Mouse (Mus musculus) hindbrain, embryonic 13.5 days (tissue): Measurements from ENCODE around the gene Dmrt1. TPM values are rescaled to one million over a fixed set of nuclear protein-coding genes. Genes with fewer than 3 reads are reported as not detected.
"Not testable (repeated sequence)": the region's sequence is repeated elsewhere in the genome, so short reads cannot be mapped to it uniquely, and the experiment has no call there.

Source experiments
- ATAC-seq: fragments of 200-750 bp; cut with Nextera tagmentation; 2 replicates; pipeline ENCODE4 v1.8.0; 2017; ENCODE audit warnings: moderate TSS enrichment; ENCODE audit not compliant: low FRiP score
- H3K27ac ChIP-seq: fragments of 300-500 bp; sonication (generic); 2 replicates; pipeline ENCODE4 v1.5.1; 2015; ENCODE audit warnings: inconsistent platforms, mild to moderate bottlenecking, moderate library complexity
- H3K27me3 ChIP-seq: fragments of 300-500 bp; sonication (generic); 2 replicates; pipeline ENCODE4 v1.6.1; 2015; ENCODE audit warnings: mild to moderate bottlenecking, inconsistent platforms
- H3K36me3 ChIP-seq: fragments of 300-500 bp; sonication (generic); 2 replicates; pipeline ENCODE4 v1.6.1; 2015; ENCODE audit warnings: mild to moderate bottlenecking, inconsistent platforms
- H3K4me1 ChIP-seq: fragments of 300-500 bp; sonication (generic); replicated peaks from 2 replicates; pipeline ENCODE4 v1.6.1; 2015; ENCODE audit warnings: inconsistent platforms
- H3K4me2 ChIP-seq: fragments of 300-500 bp; sonication (generic); 2 replicates; pipeline ENCODE4 v1.6.1; 2015; ENCODE audit warnings: inconsistent platforms, mild to moderate bottlenecking, moderate library complexity
- H3K4me3 ChIP-seq: fragments of 300-500 bp; sonication (generic); 2 replicates; pipeline ENCODE4 v1.5.1; 2015; ENCODE audit warnings: mild to moderate bottlenecking, inconsistent platforms
- H3K9ac ChIP-seq: fragments of 300-500 bp; sonication (generic); 2 replicates; pipeline ENCODE4 v1.6.1; 2015; ENCODE audit warnings: mild to moderate bottlenecking, inconsistent platforms
- H3K9me3 ChIP-seq: fragments of 300-500 bp; sonication (generic); 2 replicates; pipeline ENCODE4 v1.6.1; 2016; ENCODE audit warnings: inconsistent platforms
- WGBS: fragments of 180-500 bp; shearing (Covaris S2); methylation state at CpG from one replicate; pipeline ENCODE4 v1.1.7; 2015; 5-methylcytosine and 5-hydroxymethylcytosine counted together
- polyA plus RNA-seq: library from polyadenylated mRNA; unstranded; fragments of >200 nt; fragmentation: Nextera tagmentation; extraction: Ambion mirVana; gene quantifications from 2 replicates; pipeline ENCODE4 v1.2.1, GENCODE M21; 2015

Dmrt1 gene
- polyA plus RNA-seq: not detected in 2 replicates

- Histone ChIP-seq H3K36me3 (no peaks in the 10 kb centered on the region), H3K27me3 (peaks cover 83% of the 10 kb centered on the region), H3K4me3 (peak within 1 kb of the TSS; percentile 31), H3K9ac (no peak within 1 kb of the TSS), H3K4me2 (peak within 1 kb of the TSS; percentile 46), H3K9me3 (no peaks in the 10 kb centered on the region), H3K4me1 (peaks cover 18% of the 10 kb centered on the region), H3K27ac (no peak within 1 kb of the TSS)
- ATAC-seq: no peak
- WGBS: 1% methylated on average over 64 of the region's 64 CpGs
Observed at GRCm38 (mm10) chr19:25505360-25506196, at the start of gene Dmrt1. Gene Dmrt1 (plus strand): TSS chr19:25505618.

- H3K27me3 ChIP-seq: no peaks in the 10 kb centered on the region
- no peak overlapping the region for H3K4me2 ChIP-seq
- 93% methylated on average over 8 of the region's 8 CpGs for WGBS
- H3K9ac ChIP-seq: no peak overlapping the region
- H3K9me3 ChIP-seq: peaks cover 3% of the 10 kb centered on the region; the same call in 1 of the 2 replicates
- H3K4me3 ChIP-seq: no peak overlapping the region
- peaks cover 6% of the 10 kb centered on the region; the same call in 1 of the 2 replicates for H3K4me1 ChIP-seq
- H3K36me3 ChIP-seq: no peaks in the 10 kb centered on the region
- no peak for ATAC-seq
- H3K27ac ChIP-seq: no peak overlapping the region
Observed at GRCm38 (mm10) chr19:25460760-25461159, 44.7 kb upstream of the Dmrt1 start.

- WGBS: 42% methylated on average over 20 of the region's 20 CpGs
- H3K27ac ChIP-seq: no peak overlapping the region; the same call in 1 of the 2 replicates
- no peaks in the 10 kb centered on the region for H3K36me3 ChIP-seq
- H3K9me3 ChIP-seq: peaks cover 3% of the 10 kb centered on the region; the same call in 1 of the 2 replicates
- peak; percentile 78 for ATAC-seq
- H3K27me3 ChIP-seq: no peaks in the 10 kb centered on the region
- peak overlapping the region; percentile 9; the same call in 1 of the 2 replicates for H3K4me3 ChIP-seq
- H3K4me2 ChIP-seq: peak overlapping the region; percentile 46
- H3K9ac ChIP-seq: peak overlapping the region; percentile 29; the same call in 1 of the 2 replicates
- peaks cover 6% of the 10 kb centered on the region; the same call in 1 of the 2 replicates for H3K4me1 ChIP-seq
Observed at GRCm38 (mm10) chr19:25461553-25462320, 43.7 kb upstream of the Dmrt1 start.

GRCm38 (mm10) chr19:25475806-25476205 is 29.6 kb upstream of the Dmrt1 start:
- not testable (repeated sequence) for H3K9ac ChIP-seq, H3K4me2 ChIP-seq, H3K27ac ChIP-seq, H3K4me3 ChIP-seq, H3K9me3 ChIP-seq, H3K36me3 ChIP-seq, H3K27me3 ChIP-seq, H3K4me1 ChIP-seq, ATAC-seq
- WGBS: 65% methylated on average over 3 of the region's 4 CpGs

GRCm38 (mm10) chr19:25479152-25479669 is 26.2 kb upstream of the Dmrt1 start:
- H3K4me2 ChIP-seq: no peak overlapping the region
- ATAC-seq: no peak
- H3K4me1 ChIP-seq: no peaks in the 10 kb centered on the region
- H3K27ac ChIP-seq: no peak overlapping the region
- no peak overlapping the region for H3K4me3 ChIP-seq
- H3K9ac ChIP-seq: no peak overlapping the region
- no peaks in the 10 kb centered on the region for H3K27me3 ChIP-seq
- H3K9me3 ChIP-seq: 0 out of 2 replicates have a peak, but pooled peaks cover 3% of the 10 kb centered on the region
- H3K36me3 ChIP-seq: no peaks in the 10 kb centered on the region
- 75% methylated on average over 5 of the region's 5 CpGs for WGBS

- Histone ChIP-seq H3K27ac (no peak overlapping the region), H3K4me2 (no peak overlapping the region), H3K4me1 (no peaks in the 10 kb centered on the region), H3K4me3 (no peak overlapping the region), H3K36me3 (no peaks in the 10 kb centered on the region), H3K9me3 (0 out of 2 replicates have a peak, but pooled peaks cover 3% of the 10 kb centered on the region), H3K9ac (no peak overlapping the region), H3K27me3 (peaks cover 2% of the 10 kb centered on the region)
- WGBS: 86% methylated on average over 6 of the region's 6 CpGs
- ATAC-seq: no peak
Observed at GRCm38 (mm10) chr19:25480820-25481219, 24.6 kb upstream of the Dmrt1 start.

GRCm38 (mm10) chr19:25486561-25486960 is 18.9 kb upstream of the Dmrt1 start:
- ATAC-seq: no peak
- peaks cover 7% of the 10 kb centered on the region; the same call in 1 of the 2 replicates for H3K4me1 ChIP-seq
- H3K9me3 ChIP-seq: no peaks in the 10 kb centered on the region
- H3K9ac ChIP-seq: no peak overlapping the region
- no peak overlapping the region for H3K4me3 ChIP-seq
- peaks cover 38% of the 10 kb centered on the region for H3K27me3 ChIP-seq
- no peaks in the 10 kb centered on the region for H3K36me3 ChIP-seq
- WGBS: 19% methylated on average over 14 of the region's 14 CpGs
- H3K27ac ChIP-seq: no peak overlapping the region
- 0 out of 2 replicates have a peak overlapping the region, but pooled peaks have one; percentile 13 for H3K4me2 ChIP-seq

- 41% methylated on average over 1 of the region's 1 CpGs for WGBS
- H3K4me3 ChIP-seq: no peak overlapping the region
- no peak overlapping the region for H3K9ac ChIP-seq
- no peak for ATAC-seq
- peaks cover 7% of the 10 kb centered on the region; the same call in 1 of the 2 replicates for H3K4me1 ChIP-seq
- H3K27ac ChIP-seq: no peak overlapping the region
- H3K27me3 ChIP-seq: peaks cover 38% of the 10 kb centered on the region
- H3K4me2 ChIP-seq: no peak overlapping the region
- H3K9me3 ChIP-seq: no peaks in the 10 kb centered on the region
- H3K36me3 ChIP-seq: no peaks in the 10 kb centered on the region
Observed at GRCm38 (mm10) chr19:25487350-25487749, 18.1 kb upstream of the Dmrt1 start.

GRCm38 (mm10) chr19:25488546-25488945 is 16.9 kb upstream of the Dmrt1 start:
- no peak for ATAC-seq
- Histone ChIP-seq H3K4me1 (peaks cover 7% of the 10 kb centered on the region; the same call in 1 of the 2 replicates), H3K36me3 (no peaks in the 10 kb centered on the region), H3K4me2 (no peak overlapping the region), H3K27ac (no peak overlapping the region), H3K4me3 (no peak overlapping the region), H3K27me3 (peaks cover 38% of the 10 kb centered on the region), H3K9ac (no peak overlapping the region), H3K9me3 (no peaks in the 10 kb centered on the region)
- 12% methylated on average over 2 of the region's 2 CpGs for WGBS

- Histone ChIP-seq H3K4me2 (no peak overlapping the region), H3K36me3 (no peaks in the 10 kb centered on the region), H3K4me3 (no peak overlapping the region), H3K4me1 (peaks cover 7% of the 10 kb centered on the region; the same call in 1 of the 2 replicates), H3K27me3 (peaks cover 38% of the 10 kb centered on the region), H3K9ac (no peak overlapping the region), H3K9me3 (no peaks in the 10 kb centered on the region), H3K27ac (no peak overlapping the region)
- no peak for ATAC-seq
- 52% methylated on average over 2 of the region's 2 CpGs for WGBS
Observed at GRCm38 (mm10) chr19:25489546-25489945, 15.9 kb upstream of the Dmrt1 start.

- no peak for ATAC-seq
- no peak overlapping the region for H3K27ac ChIP-seq
- H3K4me2 ChIP-seq: no peak overlapping the region
- no peaks in the 10 kb centered on the region for H3K4me1 ChIP-seq
- H3K27me3 ChIP-seq: peaks cover 13% of the 10 kb centered on the region
- no peak overlapping the region for H3K9ac ChIP-seq
- no peaks in the 10 kb centered on the region for H3K9me3 ChIP-seq
- H3K36me3 ChIP-seq: no peaks in the 10 kb centered on the region
- WGBS: 80% methylated on average over 6 of the region's 6 CpGs
- no peak overlapping the region for H3K4me3 ChIP-seq
Observed at GRCm38 (mm10) chr19:25497434-25497833, 8.0 kb upstream of the Dmrt1 start.

- no peak for ATAC-seq
- H3K9me3 ChIP-seq: no peaks in the 10 kb centered on the region
- H3K4me1 ChIP-seq: peaks cover 18% of the 10 kb centered on the region
- no peak overlapping the region for H3K27ac ChIP-seq
- H3K4me2 ChIP-seq: no peak overlapping the region
- 38% methylated on average over 10 of the region's 10 CpGs for WGBS
- H3K9ac ChIP-seq: no peak overlapping the region
- H3K36me3 ChIP-seq: no peaks in the 10 kb centered on the region
- H3K27me3 ChIP-seq: peaks cover 76% of the 10 kb centered on the region
- H3K4me3 ChIP-seq: 0 out of 2 replicates have a peak overlapping the region, but pooled peaks have one; percentile 31
Observed at GRCm38 (mm10) chr19:25504878-25505277, 540 bp upstream of the Dmrt1 start.
